In the genomic region with DNA sequence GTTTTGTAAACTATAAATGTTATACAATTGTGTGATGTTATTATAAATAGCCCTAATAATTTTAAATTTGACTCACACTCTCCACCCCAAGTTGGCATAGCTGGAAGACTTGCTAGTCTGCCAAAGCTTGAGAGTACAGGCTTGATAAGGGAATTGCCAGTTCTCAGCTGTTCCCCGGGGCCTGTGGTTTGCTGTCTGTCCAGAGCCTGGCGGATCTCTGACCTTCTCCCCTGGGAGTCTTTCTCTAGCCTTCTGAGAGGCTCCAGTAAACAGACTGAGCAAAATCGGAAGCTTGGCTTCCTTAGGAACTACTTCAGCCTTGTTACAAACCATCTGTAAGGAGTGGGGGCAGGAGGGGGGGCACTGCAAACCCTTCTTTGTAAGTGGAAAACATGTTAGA, we compare ENCODE assay signal across 11 mouse cellular contexts. TPM values are rescaled to one million over a fixed set of nuclear protein-coding genes. Genes with fewer than 3 reads are reported as not detected.
DNase-seq lines count a peak whose midpoint lies in the region; ATAC-seq and TF ChIP-seq lines count a peak whose summit lies in the region.
"Had no signal": no experiment of that assay in that cellular context is flagged by ENCODE, and none has a peak within 500 bp of the region (broad histone marks: within the 10 kb centered on the region; RNA-seq: fewer than 3 reads in every experiment).

No protein-coding gene starts in this region.

- no peak overlapping the region for H3K4me3 ChIP-seq in embryonic facial prominence, embryonic 11.5 days (ENCODE audit: low read depth, low read length)
- H3K4me3 ChIP-seq in embryonic facial prominence, embryonic 10.5 days: no peak overlapping the region
- no peak overlapping the region for H3K4me3 ChIP-seq in CH12.LX (replicated peaks in 1 of 3; ENCODE audit: low read depth in 2 of 3, low read length in 2 of 3, poor library complexity in 1 of 3)
- peak overlapping the region; percentile 1; the same call in 1 of the 2 replicates for H3K4me3 ChIP-seq in heart, adult 2 months
- H3K4me3 ChIP-seq in forebrain, embryonic 16.5 days (replicated peaks; ENCODE audit: low read length): no peak overlapping the region
- H3K4me3 ChIP-seq in neural tube, embryonic 15.5 days (replicated peaks): no peak overlapping the region
- H3K4me3 ChIP-seq: limb, embryonic 13.5 days had no signal

- H3K36me3 ChIP-seq in embryonic facial prominence, embryonic 11.5 days (replicated peaks; ENCODE audit: control insufficient read depth, insufficient read depth, low read depth, low read length): no peaks in the 10 kb centered on the region
- H3K36me3 ChIP-seq in embryonic facial prominence, embryonic 10.5 days (replicated peaks): no peaks in the 10 kb centered on the region
- no peaks in the 10 kb centered on the region for H3K36me3 ChIP-seq in CH12.LX (replicated peaks in 1 of 2; ENCODE audit: control insufficient read depth in 1 of 2, insufficient read depth in 1 of 2, low read length in 1 of 2)
- peaks cover 16% of the 10 kb centered on the region for H3K36me3 ChIP-seq in heart, adult 2 months (ENCODE audit: control insufficient read depth, insufficient read depth, low read length)
- H3K36me3 ChIP-seq in forebrain, embryonic 16.5 days (ENCODE audit: control insufficient read depth, insufficient read depth): no peaks in the 10 kb centered on the region
- no peaks in the 10 kb centered on the region for H3K36me3 ChIP-seq in neural tube, embryonic 15.5 days
- H3K36me3 ChIP-seq: limb, embryonic 13.5 days had no signal

- TF ChIP-seq CTCF in CH12.LX (conservative IDR thresholded peaks at IDR 0.05 in 1 of 2, IDR thresholded peaks at IDR 0.05 in 1 of 2; ENCODE audit: low read depth in 2 of 2, low read length in 2 of 2): no peak
- TF ChIP-seq CTCF in heart, adult 2 months (IDR thresholded peaks at IDR 0.05): no peak

- dilution Hi-C loops in CH12.LX (cut with MboI; ENCODE audit: extremely low pct_ligation_motif_present, extremely low pct_unique_long_range_greater_than_20kb, low sequenced_read_pairs): no loop called here

- TF ChIP-seq RAD21 in CH12.LX (IDR thresholded peaks at IDR 0.05; ENCODE audit: low read depth, low read length): no peak

- H3K79me2 ChIP-seq in CH12.LX (replicated peaks; ENCODE audit: control insufficient read depth, extremely low read depth, insufficient read depth, poor library complexity, severe bottlenecking): no peaks in the 10 kb centered on the region
- no peaks in the 10 kb centered on the region for H3K79me2 ChIP-seq in heart, adult 2 months (replicated peaks; ENCODE audit: control insufficient read depth, insufficient read depth, low read length)

- no peak for ATAC-seq in embryonic facial prominence, embryonic 11.5 days (replicated peaks; ENCODE audit: insufficient number of reproducible peaks, low FRiP score, low TSS enrichment, low read depth)
- no peak for ATAC-seq in forebrain, embryonic 16.5 days
- ATAC-seq in neural tube, embryonic 15.5 days (ENCODE audit: low FRiP score): no peak

- in situ Hi-C loops in CH12.LX (cut with MboI; ENCODE audit: low pct_ligation_motif_present, low pct_unique_long_range_greater_than_20kb, low sequenced_read_pairs): no loop called here

- H3K27ac ChIP-seq in embryonic facial prominence, embryonic 11.5 days (replicated peaks; ENCODE audit: low read depth, low read length): no peak overlapping the region
- no peak overlapping the region for H3K27ac ChIP-seq in embryonic facial prominence, embryonic 10.5 days (replicated peaks)
- no peak overlapping the region for H3K27ac ChIP-seq in CH12.LX (ENCODE audit: insufficient read depth, low read depth)
- peak overlapping the region; percentile 94 for H3K27ac ChIP-seq in heart, adult 2 months
- H3K27ac ChIP-seq in forebrain, embryonic 16.5 days (ENCODE audit: low read length): no peak overlapping the region
- no peak overlapping the region for H3K27ac ChIP-seq in neural tube, embryonic 15.5 days (replicated peaks)
- H3K27ac ChIP-seq: limb, embryonic 13.5 days had no signal

- H3K27me3 ChIP-seq in embryonic facial prominence, embryonic 11.5 days (ENCODE audit: control insufficient read depth, insufficient read depth, low read length): no peaks in the 10 kb centered on the region
- no peaks in the 10 kb centered on the region for H3K27me3 ChIP-seq in embryonic facial prominence, embryonic 10.5 days (replicated peaks; ENCODE audit: low read depth, poor library complexity, severe bottlenecking)
- no peaks in the 10 kb centered on the region for H3K27me3 ChIP-seq in CH12.LX (replicated peaks)
- no peaks in the 10 kb centered on the region for H3K27me3 ChIP-seq in heart, adult 2 months (ENCODE audit: control insufficient read depth, insufficient read depth, low read length)
- no peaks in the 10 kb centered on the region for H3K27me3 ChIP-seq in forebrain, embryonic 16.5 days (replicated peaks; ENCODE audit: control insufficient read depth, insufficient read depth, low read length)
- no peaks in the 10 kb centered on the region for H3K27me3 ChIP-seq in neural tube, embryonic 15.5 days (replicated peaks)
- H3K27me3 ChIP-seq: limb, embryonic 13.5 days had no signal

- no peak for TF ChIP-seq POLR2A in CH12.LX (IDR thresholded peaks at IDR 0.05; ENCODE audit: low read depth, low read length)
- peak; percentile 64 for TF ChIP-seq POLR2A in heart, adult 2 months (IDR thresholded peaks at IDR 0.05; ENCODE audit: insufficient read depth, low read depth, low read length)

- peak; percentile 28 for DNase-seq in embryonic facial prominence, embryonic 11.5 days (ENCODE audit: low spot score)
- no peak for DNase-seq in embryonic facial prominence, embryonic 10.5 days (ENCODE audit: low spot score)
- peak; percentile 11 for DNase-seq in CH12.LX (ENCODE audit: extremely low read depth)
- peak; percentile 75 to 87 for DNase-seq in heart, adult 2 months
- peak; percentile 77 for DNase-seq in kidney, postnatal 10 days
- no peak for DNase-seq in frontal cortex, postnatal 14 days (ENCODE audit: low spot score in 2 of 2)

- H3K9ac ChIP-seq in embryonic facial prominence, embryonic 11.5 days (replicated peaks; ENCODE audit: low read length): no peak overlapping the region
- H3K9ac ChIP-seq in CH12.LX (ENCODE audit: insufficient read depth, low read depth): no peak overlapping the region
- peak overlapping the region; percentile 67; the same call in 1 of the 2 replicates for H3K9ac ChIP-seq in heart, adult 2 months (ENCODE audit: low read depth, low read length)
- no peak overlapping the region for H3K9ac ChIP-seq in forebrain, embryonic 16.5 days (replicated peaks; ENCODE audit: low read depth, low read length)
- no peak overlapping the region for H3K9ac ChIP-seq in neural tube, embryonic 15.5 days (replicated peaks)
- H3K9ac ChIP-seq: limb, embryonic 13.5 days had no signal

- no peak overlapping the region for H3K4me2 ChIP-seq in embryonic facial prominence, embryonic 11.5 days (ENCODE audit: low read depth, low read length)
- H3K4me2 ChIP-seq in CH12.LX (ENCODE audit: insufficient read depth, low read depth, poor library complexity, severe bottlenecking): no peak overlapping the region
- no peak overlapping the region for H3K4me2 ChIP-seq in forebrain, embryonic 16.5 days (ENCODE audit: low read length)
- H3K4me2 ChIP-seq in neural tube, embryonic 15.5 days: no peak overlapping the region
- H3K4me2 ChIP-seq: limb, embryonic 13.5 days had no signal

- no peaks in the 10 kb centered on the region for H3K4me1 ChIP-seq in embryonic facial prominence, embryonic 11.5 days (ENCODE audit: control insufficient read depth, insufficient read depth, low read length)
- peaks cover 22% of the 10 kb centered on the region for H3K4me1 ChIP-seq in embryonic facial prominence, embryonic 10.5 days
- peaks cover 0 to 8% of the 10 kb centered on the region in 2 experiments; a peak in 1 of 4 replicates for H3K4me1 ChIP-seq in CH12.LX (ENCODE audit: control insufficient read depth in 1 of 2, insufficient read depth in 2 of 2)
- peaks cover 12% of the 10 kb centered on the region for H3K4me1 ChIP-seq in heart, adult 2 months (ENCODE audit: control insufficient read depth, insufficient read depth, low read length)
- no peaks in the 10 kb centered on the region for H3K4me1 ChIP-seq in forebrain, embryonic 16.5 days (replicated peaks; ENCODE audit: control insufficient read depth, insufficient read depth, low read length)
- no peaks in the 10 kb centered on the region for H3K4me1 ChIP-seq in neural tube, embryonic 15.5 days
- H3K4me1 ChIP-seq: limb, embryonic 13.5 days had no signal

- intact Hi-C loops in heart, adult 2 months (cut with DNase I): loop anchor here (1.0 kb wide), 1 partner anchor 16 kb away; no protein-coding TSS in a partner anchor

- no peaks in the 10 kb centered on the region for H3K9me3 ChIP-seq in embryonic facial prominence, embryonic 11.5 days (replicated peaks; ENCODE audit: control insufficient read depth, low read length)
- no peaks in the 10 kb centered on the region for H3K9me3 ChIP-seq in embryonic facial prominence, embryonic 10.5 days
- no peaks in the 10 kb centered on the region for H3K9me3 ChIP-seq in CH12.LX (replicated peaks; ENCODE audit: low read length)
- no peaks in the 10 kb centered on the region for H3K9me3 ChIP-seq in forebrain, embryonic 16.5 days (ENCODE audit: control insufficient read depth, low read length)
- H3K9me3 ChIP-seq in neural tube, embryonic 15.5 days (replicated peaks): no peaks in the 10 kb centered on the region
- H3K9me3 ChIP-seq: limb, embryonic 13.5 days had no signal

- 28% methylated on average over 3 of the region's 3 CpGs for WGBS in embryonic facial prominence, embryonic 11.5 days
- 26% methylated on average over 3 of the region's 3 CpGs for WGBS in embryonic facial prominence, embryonic 10.5 days
- 2% methylated on average over 3 of the region's 3 CpGs for WGBS in heart, adult 2 months
- WGBS in forebrain, embryonic 16.5 days: 49% methylated on average over 3 of the region's 3 CpGs
- WGBS in neural tube, embryonic 15.5 days: 63% methylated on average over 3 of the region's 3 CpGs

- no peak for TF ChIP-seq EP300 in CH12.LX (IDR thresholded peaks at IDR 0.05; ENCODE audit: low read length)
- peak; percentile 88 for TF ChIP-seq EP300 in heart, adult 2 months (IDR thresholded peaks at IDR 0.05; ENCODE audit: insufficient read depth, low read depth, low read length)

RNA-seq across cellular contexts. Expression of a gene that starts 10.7 kb away (rescaled TPM):
- polyA plus RNA-seq in embryonic facial prominence, embryonic 11.5 days (2014; fragmentation: Nextera tagmentation; extraction: Ambion mirVana): 0.34 TPM in 1 of 2 replicates, not detected in the other
- not detected in 2 replicates for polyA plus RNA-seq in embryonic facial prominence, embryonic 10.5 days (2016; fragmentation: Nextera tagmentation; extraction: Ambion mirVana)
- not detected in 2 replicates for total RNA-seq in CH12.LX (2012; rRNA removed)
- not detected in 2 replicates for total RNA-seq in CH12.LX (2014; rRNA removed)
- polyA plus RNA-seq in CH12.LX (2012; ENCODE audit: insufficient read length, low read depth): not detected in 2 replicates
- 100 to 1,000 TPM; 691 to 757 TPM for total RNA-seq in heart, adult 2 months (2021)
- 191 and 268 TPM in 2 replicates for polyA plus RNA-seq in heart, adult 2 months (2012; rRNA removed)
- polyA plus RNA-seq in forebrain, embryonic 16.5 days (2015; fragmentation: Nextera tagmentation; extraction: Ambion mirVana): not detected in 2 replicates
- polyA plus RNA-seq in neural tube, embryonic 15.5 days (2015; fragmentation: Nextera tagmentation; extraction: Ambion mirVana): 0.32 TPM in 2 replicates
- polyA plus RNA-seq: cortical plate, adult 2 months; spleen, adult 2 months had no signal

RNA-seq across cellular contexts. Expression of a gene that starts 58.9 kb away (rescaled TPM):
- not detected in 2 replicates for polyA plus RNA-seq in embryonic facial prominence, embryonic 11.5 days (2014; fragmentation: Nextera tagmentation; extraction: Ambion mirVana)
- not detected in 2 replicates for polyA plus RNA-seq in embryonic facial prominence, embryonic 10.5 days (2016; fragmentation: Nextera tagmentation; extraction: Ambion mirVana)
- total RNA-seq in CH12.LX (2012; rRNA removed): not detected in 2 replicates
- total RNA-seq in CH12.LX (2014; rRNA removed): not detected in 2 replicates
- 0.10 TPM in 2 replicates for polyA plus RNA-seq in CH12.LX (2012; ENCODE audit: insufficient read length, low read depth)
- total RNA-seq in heart, adult 2 months (2021): 10 to 100 TPM; 61.4 to 69.9 TPM
- 31.0 and 61.4 TPM in 2 replicates for polyA plus RNA-seq in heart, adult 2 months (2012; rRNA removed)
- not detected in 2 replicates for polyA plus RNA-seq in forebrain, embryonic 16.5 days (2015; fragmentation: Nextera tagmentation; extraction: Ambion mirVana)
- polyA plus RNA-seq in neural tube, embryonic 15.5 days (2015; fragmentation: Nextera tagmentation; extraction: Ambion mirVana): not detected in 2 replicates
- polyA plus RNA-seq: limb, embryonic 13.5 days; spleen, adult 2 months had no signal

RNA-seq across cellular contexts. Expression of a gene that starts 59.1 kb away (rescaled TPM):
- polyA plus RNA-seq in embryonic facial prominence, embryonic 11.5 days (2014; fragmentation: Nextera tagmentation; extraction: Ambion mirVana): 296 and 300 TPM in 2 replicates
- polyA plus RNA-seq in embryonic facial prominence, embryonic 10.5 days (2016; fragmentation: Nextera tagmentation; extraction: Ambion mirVana): 262 and 270 TPM in 2 replicates
- 162 and 222 TPM in 2 replicates for total RNA-seq in CH12.LX (2012; rRNA removed)
- 67.2 and 92.0 TPM in 2 replicates for total RNA-seq in CH12.LX (2014; rRNA removed)
- 372 and 433 TPM in 2 replicates for polyA plus RNA-seq in CH12.LX (2012; ENCODE audit: insufficient read length, low read depth)
- total RNA-seq in heart, adult 2 months (2021): 1,000 to 10,000 TPM; 1,490 to 1,734 TPM
- 66.3 and 92.6 TPM in 2 replicates for polyA plus RNA-seq in heart, adult 2 months (2012; rRNA removed)
- 274 and 298 TPM in 2 replicates for polyA plus RNA-seq in forebrain, embryonic 16.5 days (2015; fragmentation: Nextera tagmentation; extraction: Ambion mirVana)
- 456 and 542 TPM in 2 replicates for polyA plus RNA-seq in neural tube, embryonic 15.5 days (2015; fragmentation: Nextera tagmentation; extraction: Ambion mirVana)

Comparison
In these comparisons a context has a peak if more than half of its experiments do, and no peak if none do; other contexts are left out.
1. DNase-seq: peak in embryonic facial prominence, embryonic 11.5 days (single experiment), CH12.LX (single experiment), heart, adult 2 months (2 of 2) and kidney, postnatal 10 days (single experiment); none in embryonic facial prominence, embryonic 10.5 days (single experiment) and frontal cortex, postnatal 14 days (0 of 2).
2. RNA of a gene that starts 10.7 kb away (polyA plus RNA-seq): 191 to 268 TPM in heart, adult 2 months; 0.34 TPM in embryonic facial prominence, embryonic 11.5 days, 0.32 TPM in neural tube, embryonic 15.5 days, not detected in embryonic facial prominence, embryonic 10.5 days, not detected in CH12.LX and not detected in forebrain, embryonic 16.5 days; every median in the first group is over 100 times any median in the second.
3. RNA of a gene that starts 58.9 kb away (polyA plus RNA-seq): 31.0 to 61.4 TPM in heart, adult 2 months; 0.10 TPM in CH12.LX, not detected in embryonic facial prominence, embryonic 11.5 days, not detected in embryonic facial prominence, embryonic 10.5 days, not detected in forebrain, embryonic 16.5 days and not detected in neural tube, embryonic 15.5 days; every median in the first group is over 10 times any median in the second.